Mouse (Mus musculus): Measurements from ENCODE around the gene H2al3.

DNA sequence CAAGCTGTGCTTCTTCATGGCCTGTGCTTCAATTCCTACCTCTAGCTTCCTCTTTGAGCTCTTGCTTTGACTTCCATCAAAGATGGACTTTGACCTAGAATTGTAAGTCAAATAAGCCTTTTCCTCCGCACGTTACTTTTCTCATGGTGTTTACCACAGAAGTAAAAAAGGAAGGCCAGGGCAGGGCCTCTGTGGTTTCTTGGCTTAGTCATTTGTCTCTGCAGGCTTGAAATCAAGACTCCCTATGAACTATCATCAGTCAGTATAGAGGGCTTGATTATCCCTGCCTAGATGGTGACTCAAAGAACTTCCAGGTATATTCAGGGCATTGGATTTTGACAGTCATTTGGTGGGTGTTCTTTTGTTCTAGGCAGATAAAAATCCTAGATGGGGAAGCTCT, 26.0 kb downstream of the H2al3 start:
- TF ChIP-seq POLR2A (IDR thresholded peaks at IDR 0.05; ENCODE audit: low read depth, low read length), result no peak
- TF ChIP-seq CTCF (IDR thresholded peaks at IDR 0.05; ENCODE audit: extremely low read depth, insufficient read length, insufficient replicate concordance, low read depth, low read length), result no peak

All from small intestine, adult 2 months (tissue).